Mouse (Mus musculus): ENCODE data around the gene Rph3a. TPM values are rescaled to one million over a fixed set of nuclear protein-coding genes. Genes with fewer than 3 reads are reported as not detected.
A peak's percentile ranks its signal among the peaks of the same experiment; 100 is the strongest.

The Rph3a gene
- total and polyA plus RNA-seq, 2 experiments from 2014 or later: 36.4 to 44.1 TPM

DNA sequence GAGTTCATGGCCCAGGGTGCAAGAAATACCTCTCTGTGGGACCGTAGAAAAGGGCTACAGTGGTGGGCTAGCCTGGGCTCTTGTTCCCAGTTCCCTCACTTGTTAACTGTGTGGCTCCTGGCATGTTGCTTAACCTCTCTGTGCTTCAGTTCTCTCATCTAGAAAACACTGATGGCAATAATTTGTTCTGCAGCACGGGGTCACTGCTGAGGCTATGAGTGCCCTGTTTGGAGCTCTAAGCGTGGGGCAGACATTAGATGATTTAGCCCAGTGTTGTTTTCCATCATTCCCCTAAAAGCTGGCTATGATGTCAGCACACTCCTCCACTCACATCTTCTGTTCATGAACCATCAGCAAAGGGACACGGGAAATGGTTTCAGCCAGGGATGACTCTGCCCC is 41.8 kb downstream of the Rph3a start:
- Histone ChIP-seq H3K4me2 (ENCODE audit: low read depth) (no peak overlapping the region), H3K4me3 (ENCODE audit: low read depth, low read length) (no peak overlapping the region), H3K4me1 (ENCODE audit: insufficient read depth) (no peaks in the 10 kb centered on the region), H3K27me3 (ENCODE audit: insufficient read depth, low read length) (no peaks in the 10 kb centered on the region), H3K36me3 (ENCODE audit: insufficient read depth) (no peaks in the 10 kb centered on the region), H3K9ac (no peak overlapping the region), H3K27ac (ENCODE audit: low read depth, low read length) (no peak overlapping the region), H3K9me3 (ENCODE audit: low read length) (no peaks in the 10 kb centered on the region)
- TF ChIP-seq CTCF (IDR thresholded peaks at IDR 0.05; ENCODE audit: low read depth): no peak
- WGBS: 73% methylated on average over 4 of the region's 4 CpGs
- no peak for ATAC-seq
- no peak for DNase-seq

- no peak overlapping the region for H3K9ac ChIP-seq
- H3K27me3 ChIP-seq (ENCODE audit: insufficient read depth, low read length): no peaks in the 10 kb centered on the region
- ATAC-seq (no peak), DNase-seq (no peak)
- no peak overlapping the region for H3K27ac ChIP-seq (ENCODE audit: low read depth, low read length)
- H3K4me2 ChIP-seq (ENCODE audit: low read depth): no peak overlapping the region
- H3K36me3 ChIP-seq (ENCODE audit: insufficient read depth): no peaks in the 10 kb centered on the region
- no peak for TF ChIP-seq CTCF (IDR thresholded peaks at IDR 0.05; ENCODE audit: low read depth)
- no peak overlapping the region for H3K4me3 ChIP-seq (ENCODE audit: low read depth, low read length)
- H3K9me3 ChIP-seq (ENCODE audit: low read length): no peaks in the 10 kb centered on the region
- H3K4me1 ChIP-seq (ENCODE audit: insufficient read depth): no peaks in the 10 kb centered on the region
- 75% methylated on average over 13 of the region's 13 CpGs for WGBS
Measured at GRCm38 (mm10) chr5:120967355-120968133, 42.3 kb downstream of the Rph3a start.

DNA sequence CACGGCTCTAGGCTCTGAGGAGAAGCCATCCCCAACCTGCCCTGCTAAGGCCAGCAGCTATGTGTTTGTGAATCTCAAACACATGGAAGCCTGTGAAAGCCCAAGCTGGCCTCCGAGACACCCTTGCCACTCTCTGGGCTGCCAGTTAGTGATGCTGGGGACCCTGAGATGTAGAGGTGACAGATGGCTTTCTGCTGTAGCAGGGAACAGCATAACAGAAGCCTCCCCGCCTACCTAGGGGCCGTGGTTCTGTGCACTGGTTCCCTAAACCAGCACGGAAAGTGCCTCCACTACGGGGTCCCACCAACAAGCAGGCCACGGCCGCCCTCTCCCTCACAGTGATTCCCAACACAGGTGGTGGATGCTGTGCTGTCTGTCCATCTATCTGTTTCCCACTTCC is 43.0 kb downstream of the Rph3a start:
- H3K4me3 ChIP-seq (ENCODE audit: low read depth, low read length): no peak overlapping the region
- no peak for TF ChIP-seq CTCF (IDR thresholded peaks at IDR 0.05; ENCODE audit: low read depth)
- H3K27me3 ChIP-seq (ENCODE audit: insufficient read depth, low read length): no peaks in the 10 kb centered on the region
- WGBS: 88% methylated on average over 8 of the region's 8 CpGs
- ATAC-seq: no peak
- H3K4me2 ChIP-seq (ENCODE audit: low read depth): no peak overlapping the region
- H3K27ac ChIP-seq (ENCODE audit: low read depth, low read length): no peak overlapping the region
- H3K9me3 ChIP-seq (ENCODE audit: low read length): no peaks in the 10 kb centered on the region
- no peaks in the 10 kb centered on the region for H3K36me3 ChIP-seq (ENCODE audit: insufficient read depth)
- H3K9ac ChIP-seq: no peak overlapping the region
- H3K4me1 ChIP-seq (ENCODE audit: insufficient read depth): no peaks in the 10 kb centered on the region
- DNase-seq: no peak

DNA sequence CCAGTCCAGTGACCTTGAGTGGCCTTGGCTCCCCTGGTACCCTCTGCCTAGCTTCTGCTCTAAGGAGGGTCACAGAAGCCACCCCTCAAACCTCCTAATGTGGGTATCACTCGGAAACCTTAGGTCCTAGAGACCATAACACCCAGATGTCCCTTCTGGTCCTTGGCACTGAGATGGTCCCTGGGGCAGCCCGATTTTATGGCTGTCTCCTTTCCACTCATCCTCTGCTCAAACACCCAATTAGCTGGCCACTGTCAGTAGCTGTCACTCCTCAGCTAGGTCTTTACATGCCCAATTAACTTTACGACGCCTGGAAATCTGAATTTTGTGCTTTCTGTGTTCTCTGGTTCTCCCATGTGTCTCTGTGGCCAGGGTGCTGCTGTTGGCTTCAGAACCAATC is 43.7 kb downstream of the Rph3a start:
- Histone ChIP-seq H3K27ac (ENCODE audit: low read depth, low read length) (no peak overlapping the region), H3K4me3 (ENCODE audit: low read depth, low read length) (no peak overlapping the region), H3K4me1 (ENCODE audit: insufficient read depth) (no peaks in the 10 kb centered on the region), H3K9ac (no peak overlapping the region), H3K27me3 (ENCODE audit: insufficient read depth, low read length) (no peaks in the 10 kb centered on the region), H3K4me2 (ENCODE audit: low read depth) (no peak overlapping the region), H3K9me3 (ENCODE audit: low read length) (no peaks in the 10 kb centered on the region), H3K36me3 (ENCODE audit: insufficient read depth) (no peaks in the 10 kb centered on the region)
- ATAC-seq: no peak
- WGBS: 86% methylated on average over 4 of the region's 4 CpGs
- TF ChIP-seq CTCF (IDR thresholded peaks at IDR 0.05; ENCODE audit: low read depth): no peak
- no peak for DNase-seq

DNA sequence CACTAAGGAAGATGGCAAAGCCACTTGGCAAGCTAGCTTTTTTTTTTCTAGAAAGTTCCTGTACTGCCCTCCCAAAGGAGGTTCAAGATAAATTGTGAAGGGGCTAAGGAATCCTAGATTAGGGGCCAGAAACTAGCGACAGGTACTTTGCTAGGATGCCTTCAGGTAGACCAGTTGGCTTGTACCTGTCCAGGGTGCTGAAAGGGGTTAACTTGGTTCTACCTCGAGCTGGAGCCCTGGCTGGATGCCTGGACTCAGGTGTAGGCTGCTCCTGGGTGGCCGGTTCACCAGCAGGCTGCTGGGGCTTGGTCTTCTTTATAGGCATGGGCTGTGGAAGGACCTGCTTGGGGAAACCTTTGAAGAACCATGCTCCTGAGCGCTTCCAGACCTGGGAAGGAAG is 48.9 kb downstream of the Rph3a start:
- H3K36me3 ChIP-seq (ENCODE audit: insufficient read depth): peaks cover 10% of the 10 kb centered on the region; the same call in 1 of the 2 replicates
- no peak overlapping the region for H3K27ac ChIP-seq (ENCODE audit: low read depth, low read length)
- ATAC-seq (no peak), DNase-seq (no peak)
- no peak overlapping the region for H3K4me3 ChIP-seq (ENCODE audit: low read depth, low read length)
- H3K27me3 ChIP-seq (ENCODE audit: insufficient read depth, low read length): no peaks in the 10 kb centered on the region
- H3K9ac ChIP-seq: no peak overlapping the region
- no peak overlapping the region for H3K4me2 ChIP-seq (ENCODE audit: low read depth)
- H3K4me1 ChIP-seq (ENCODE audit: insufficient read depth): no peaks in the 10 kb centered on the region
- no peaks in the 10 kb centered on the region for H3K9me3 ChIP-seq (ENCODE audit: low read length)
- no peak for TF ChIP-seq CTCF (IDR thresholded peaks at IDR 0.05; ENCODE audit: low read depth)
- WGBS: 57% methylated on average over 4 of the region's 4 CpGs

DNA sequence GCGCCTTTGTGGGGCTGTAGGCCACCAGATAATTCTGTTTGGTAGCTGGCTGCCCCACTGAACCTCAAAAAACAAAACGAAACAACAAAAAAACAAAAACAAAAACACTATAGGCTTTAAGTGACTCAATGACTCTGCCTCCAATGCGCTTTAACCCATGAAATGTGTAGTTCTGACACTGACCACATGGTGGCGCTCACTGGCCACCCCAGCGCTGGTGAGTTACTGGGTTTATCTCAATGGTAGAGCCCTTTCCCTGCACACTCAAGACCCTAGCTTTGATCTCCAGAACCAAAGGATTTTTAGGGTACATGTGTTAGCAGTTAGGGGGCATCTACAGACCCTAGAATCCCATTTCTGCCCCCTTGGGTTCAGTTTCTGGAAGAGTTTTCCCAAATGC is 55.9 kb downstream of the Rph3a start:
- ATAC-seq (peak; percentile 45; the same call in 1 of the 2 replicates), DNase-seq (peak; percentile 88)
- H3K4me3 ChIP-seq (ENCODE audit: low read depth, low read length): no peak overlapping the region
- no peak overlapping the region for H3K27ac ChIP-seq (ENCODE audit: low read depth, low read length)
- H3K4me1 ChIP-seq (ENCODE audit: insufficient read depth): no peaks in the 10 kb centered on the region
- no peak overlapping the region for H3K4me2 ChIP-seq (ENCODE audit: low read depth)
- H3K9me3 ChIP-seq (ENCODE audit: low read length): no peaks in the 10 kb centered on the region
- no peaks in the 10 kb centered on the region for H3K27me3 ChIP-seq (ENCODE audit: insufficient read depth, low read length)
- WGBS: 19% methylated on average over 5 of the region's 5 CpGs
- no peak overlapping the region for H3K9ac ChIP-seq
- TF ChIP-seq CTCF (IDR thresholded peaks at IDR 0.05; ENCODE audit: low read depth): peak; percentile 94
- peaks cover 3% of the 10 kb centered on the region; the same call in 1 of the 2 replicates for H3K36me3 ChIP-seq (ENCODE audit: insufficient read depth)

GRCm38 (mm10) chr5:120952242-120952770 is 57.6 kb downstream of the Rph3a start:
- Histone ChIP-seq H3K4me1 (ENCODE audit: insufficient read depth) (no peaks in the 10 kb centered on the region), H3K9me3 (ENCODE audit: low read length) (no peaks in the 10 kb centered on the region), H3K27ac (ENCODE audit: low read depth, low read length) (no peak overlapping the region), H3K4me3 (ENCODE audit: low read depth, low read length) (no peak overlapping the region), H3K4me2 (ENCODE audit: low read depth) (no peak overlapping the region), H3K9ac (no peak overlapping the region), H3K27me3 (ENCODE audit: insufficient read depth, low read length) (no peaks in the 10 kb centered on the region), H3K36me3 (ENCODE audit: insufficient read depth) (peaks cover 8% of the 10 kb centered on the region; the same call in 1 of the 2 replicates)
- TF ChIP-seq CTCF (IDR thresholded peaks at IDR 0.05; ENCODE audit: low read depth): no peak
- ATAC-seq: no peak
- 73% methylated on average over 10 of the region's 10 CpGs for WGBS
- DNase-seq: no peak

All from forebrain, postnatal 0 days (tissue).